Mouse (Mus musculus): ENCODE measurements around the gene Gfap. TPM values are rescaled to one million over a fixed set of nuclear protein-coding genes. Genes with fewer than 3 reads are reported as not detected.

The Gfap gene
- polyA plus RNA-seq (2016; fragmentation: Nextera tagmentation; extraction: Ambion mirVana) = 0.05 and 0.09 TPM in 2 replicates

GRCm38 (mm10) chr11:102900763-102901162 is at the start of gene Gfap:
Gfap (minus strand) TSS chr11:102900912.
- 13% methylated on average over 7 of the region's 7 CpGs for WGBS
- H3K4me3 ChIP-seq = no peak within 1 kb of the TSS
- peaks cover 11% of the 10 kb centered on the region for H3K36me3 ChIP-seq
- DNase-seq (ENCODE audit: low spot score) = peak; percentile 92
- H3K4me1 ChIP-seq = peaks cover 24% of the 10 kb centered on the region
- H3K27me3 ChIP-seq (ENCODE audit: insufficient read depth, poor library complexity, severe bottlenecking) = peaks cover 46% of the 10 kb centered on the region
- no peaks in the 10 kb centered on the region for H3K9me3 ChIP-seq
- no peak within 1 kb of the TSS for H3K27ac ChIP-seq

- DNase-seq (ENCODE audit: low spot score) = no peak
- peaks cover 44% of the 10 kb centered on the region for H3K4me1 ChIP-seq
- peaks cover 100% of the 10 kb centered on the region for H3K27me3 ChIP-seq (ENCODE audit: insufficient read depth, poor library complexity, severe bottlenecking)
- H3K4me3 ChIP-seq = peak overlapping the region; percentile 66
- peak overlapping the region; percentile 80 for H3K27ac ChIP-seq
- WGBS = under 1% methylated on average over 50 of the region's 51 CpGs
- no peaks in the 10 kb centered on the region for H3K36me3 ChIP-seq
- H3K9me3 ChIP-seq = no peaks in the 10 kb centered on the region
Observed at GRCm38 (mm10) chr11:102948043-102948961, 47.6 kb upstream of the Gfap start.

- peak overlapping the region; percentile 56 for H3K4me3 ChIP-seq
- H3K9me3 ChIP-seq = no peaks in the 10 kb centered on the region
- H3K4me1 ChIP-seq = peaks cover 39% of the 10 kb centered on the region
- H3K27me3 ChIP-seq (ENCODE audit: insufficient read depth, poor library complexity, severe bottlenecking) = peaks cover 100% of the 10 kb centered on the region
- H3K27ac ChIP-seq = no peak overlapping the region
- 5% methylated on average over 8 of the region's 8 CpGs for WGBS
- DNase-seq (ENCODE audit: low spot score) = no peak
- no peaks in the 10 kb centered on the region for H3K36me3 ChIP-seq
Observed at GRCm38 (mm10) chr11:102946992-102947343, 46.3 kb upstream of the Gfap start.

- H3K27ac ChIP-seq = peak within 1 kb of the TSS; percentile 83
- peaks cover 39% of the 10 kb centered on the region for H3K4me1 ChIP-seq
- H3K27me3 ChIP-seq (ENCODE audit: insufficient read depth, poor library complexity, severe bottlenecking) = peaks cover 100% of the 10 kb centered on the region
- H3K9me3 ChIP-seq = no peaks in the 10 kb centered on the region
- DNase-seq (ENCODE audit: low spot score) = peak; percentile 92
- H3K36me3 ChIP-seq = no peaks in the 10 kb centered on the region
- WGBS = under 1% methylated on average over 86 of the region's 87 CpGs
- H3K4me3 ChIP-seq = peak within 1 kb of the TSS; percentile 56
Observed at GRCm38 (mm10) chr11:102946265-102946991, 45.7 kb upstream of the Gfap start, which contains the start of gene C1ql1. C1ql1 (minus strand) TSS chr11:102946688.

GRCm38 (mm10) chr11:102945306-102946264 is 44.9 kb upstream of the Gfap start:
- no peaks in the 10 kb centered on the region for H3K36me3 ChIP-seq
- H3K4me1 ChIP-seq = peaks cover 44% of the 10 kb centered on the region
- no peaks in the 10 kb centered on the region for H3K9me3 ChIP-seq
- H3K4me3 ChIP-seq = peak overlapping the region; percentile 56
- 4% methylated on average over 54 of the region's 54 CpGs for WGBS
- H3K27me3 ChIP-seq (ENCODE audit: insufficient read depth, poor library complexity, severe bottlenecking) = peaks cover 96% of the 10 kb centered on the region
- no peak for DNase-seq (ENCODE audit: low spot score)
- H3K27ac ChIP-seq = peak overlapping the region; percentile 83; the same call in 1 of the 2 replicates

GRCm38 (mm10) chr11:102941236-102941635 is 40.5 kb upstream of the Gfap start:
- no peaks in the 10 kb centered on the region for H3K9me3 ChIP-seq
- H3K27ac ChIP-seq = no peak overlapping the region
- no peak overlapping the region for H3K4me3 ChIP-seq
- peaks cover 94% of the 10 kb centered on the region for H3K27me3 ChIP-seq (ENCODE audit: insufficient read depth, poor library complexity, severe bottlenecking)
- H3K4me1 ChIP-seq = peaks cover 44% of the 10 kb centered on the region
- DNase-seq (ENCODE audit: low spot score) = no peak
- no peaks in the 10 kb centered on the region for H3K36me3 ChIP-seq
- WGBS = 57% methylated on average over 6 of the region's 6 CpGs

GRCm38 (mm10) chr11:102939024-102939675 is 38.4 kb upstream of the Gfap start:
- Histone ChIP-seq H3K9me3 (no peaks in the 10 kb centered on the region), H3K4me3 (no peak overlapping the region), H3K4me1 (peaks cover 30% of the 10 kb centered on the region), H3K27ac (peak overlapping the region; percentile 6; the same call in 1 of the 2 replicates), H3K27me3 (ENCODE audit: insufficient read depth, poor library complexity, severe bottlenecking) (peaks cover 94% of the 10 kb centered on the region), H3K36me3 (no peaks in the 10 kb centered on the region)
- no peak for DNase-seq (ENCODE audit: low spot score)
- WGBS = 36% methylated on average over 13 of the region's 13 CpGs

GRCm38 (mm10) chr11:102937529-102938182 is 36.9 kb upstream of the Gfap start:
- Histone ChIP-seq H3K27ac (no peak overlapping the region), H3K36me3 (no peaks in the 10 kb centered on the region), H3K4me3 (no peak overlapping the region), H3K4me1 (peaks cover 30% of the 10 kb centered on the region), H3K27me3 (ENCODE audit: insufficient read depth, poor library complexity, severe bottlenecking) (peaks cover 86% of the 10 kb centered on the region), H3K9me3 (no peaks in the 10 kb centered on the region)
- no peak for DNase-seq (ENCODE audit: low spot score)
- WGBS = 55% methylated on average over 3 of the region's 3 CpGs

GRCm38 (mm10) chr11:102936272-102936671 is 35.6 kb upstream of the Gfap start:
- WGBS = 50% methylated on average over 4 of the region's 4 CpGs
- no peak for DNase-seq (ENCODE audit: low spot score)
- H3K27ac ChIP-seq = no peak overlapping the region

GRCm38 (mm10) chr11:102930672-102931071 is 30.0 kb upstream of the Gfap start:
- WGBS = 87% methylated on average over 10 of the region's 10 CpGs
- H3K36me3 ChIP-seq = no peaks in the 10 kb centered on the region

More at GRCm38 (mm10) chr11:102936272-102936671, 35.6 kb upstream of the Gfap start:
- peaks cover 30% of the 10 kb centered on the region for H3K4me1 ChIP-seq
- no peak overlapping the region for H3K4me3 ChIP-seq
- no peaks in the 10 kb centered on the region for H3K9me3 ChIP-seq
- H3K36me3 ChIP-seq = no peaks in the 10 kb centered on the region
- peaks cover 78% of the 10 kb centered on the region for H3K27me3 ChIP-seq (ENCODE audit: insufficient read depth, poor library complexity, severe bottlenecking)

GRCm38 (mm10) chr11:102925351-102925717 is 24.6 kb upstream of the Gfap start:
- Histone ChIP-seq H3K9me3 (no peaks in the 10 kb centered on the region), H3K36me3 (peaks cover 18% of the 10 kb centered on the region), H3K4me3 (peak overlapping the region; percentile 87), H3K27ac (peak overlapping the region; percentile 93), H3K27me3 (ENCODE audit: insufficient read depth, poor library complexity, severe bottlenecking) (no peaks in the 10 kb centered on the region), H3K4me1 (peaks cover 18% of the 10 kb centered on the region)
- DNase-seq (ENCODE audit: low spot score) = no peak
- 2% methylated on average over 10 of the region's 10 CpGs for WGBS

More at GRCm38 (mm10) chr11:102930672-102931071, 30.0 kb upstream of the Gfap start:
- Histone ChIP-seq H3K4me3 (no peak overlapping the region), H3K4me1 (0 out of 2 replicates have a peak, but pooled peaks cover under 1% of the 10 kb centered on the region), H3K27ac (no peak overlapping the region), H3K27me3 (ENCODE audit: insufficient read depth, poor library complexity, severe bottlenecking) (peaks cover 29% of the 10 kb centered on the region), H3K9me3 (no peaks in the 10 kb centered on the region)
- no peak for DNase-seq (ENCODE audit: low spot score)
